Mouse (Mus musculus) layer of hippocampus, adult 2 months (tissue): Measurements from ENCODE around the gene Safb2. TPM values are rescaled to one million over a fixed set of nuclear protein-coding genes. Genes with fewer than 3 reads are reported as not detected.
A peak's percentile ranks its signal among the peaks of the same experiment; 100 is the strongest.

Experiments used
- DNase-seq, 2 experiments: peaks; one replicate each; pipeline ENCODE4 v3.0.0; 2022; ENCODE audit warnings: low spot score in 2 of 2
- H3K27ac ChIP-seq: fragments of 200-600 bp; 2 replicates; pipeline ENCODE4 v1.8.1; 2022
- H3K4me3 ChIP-seq: fragments of 200-600 bp; 2 replicates; pipeline ENCODE4 v1.8.1; 2022; ENCODE audit warnings: mild to moderate bottlenecking
- CTCF ChIP-seq: fragments of 200-600 bp; conservative IDR thresholded peaks from 2 replicates; pipeline ENCODE4 v1.8.1; 2022; ENCODE audit warnings: antibody characterized with exemption, mild to moderate bottlenecking, moderate library complexity
- total RNA-seq, 2 experiments: library from RNA; stranded (reverse); gene quantifications; 2 replicates each; pipeline ENCODE4 v1.2.3; 2021

Safb2 gene
- total RNA-seq, 2 experiments from 2014 or later = 134 to 168 TPM

GRCm38 (mm10) chr17:56547116-56547845, 37.1 kb downstream of the Safb2 start:
- no peak for TF ChIP-seq CTCF
- no peak for DNase-seq
- Histone ChIP-seq H3K4me3 (no peak overlapping the region), H3K27ac (peak overlapping the region; percentile 56)

- no peak for TF ChIP-seq CTCF
- Histone ChIP-seq H3K4me3 (no peak overlapping the region), H3K27ac (peak overlapping the region; percentile 56; the same call in 1 of the 2 replicates)
- DNase-seq = no peak
Measured at GRCm38 (mm10) chr17:56546576-56546975, 37.8 kb downstream of the Safb2 start.

- Histone ChIP-seq H3K27ac (no peak overlapping the region), H3K4me3 (no peak overlapping the region)
- TF ChIP-seq CTCF = no peak
- DNase-seq = no peak
Measured at GRCm38 (mm10) chr17:56545945-56546344, 38.4 kb downstream of the Safb2 start.

- no peak for DNase-seq
- Histone ChIP-seq H3K27ac (no peak overlapping the region), H3K4me3 (no peak overlapping the region)
- no peak for TF ChIP-seq CTCF
Measured at GRCm38 (mm10) chr17:56544699-56545387, 39.5 kb downstream of the Safb2 start.

GRCm38 (mm10) chr17:56543684-56544224, 40.6 kb downstream of the Safb2 start:
- TF ChIP-seq CTCF = peak; percentile 55
- Histone ChIP-seq H3K4me3 (no peak overlapping the region), H3K27ac (no peak overlapping the region)
- DNase-seq = no peak

GRCm38 (mm10) chr17:56542736-56543135, 41.6 kb downstream of the Safb2 start:
- no peak for DNase-seq
- Histone ChIP-seq H3K4me3 (no peak overlapping the region), H3K27ac (peak overlapping the region; percentile 55; the same call in 1 of the 2 replicates)
- TF ChIP-seq CTCF = no peak

GRCm38 (mm10) chr17:56540562-56540975, 43.8 kb downstream of the Safb2 start:
- Histone ChIP-seq H3K27ac (no peak overlapping the region), H3K4me3 (no peak overlapping the region)
- no peak for DNase-seq
- no peak for TF ChIP-seq CTCF

GRCm38 (mm10) chr17:56537912-56538311, 46.5 kb downstream of the Safb2 start:
- peak in 1 of 2 experiments; percentile 55 for DNase-seq
- TF ChIP-seq CTCF = peak; percentile 69
- H3K27ac ChIP-seq = peak overlapping the region; percentile 41; the same call in 1 of the 2 replicates

GRCm38 (mm10) chr17:56536874-56537273, 47.5 kb downstream of the Safb2 start:
- H3K27ac ChIP-seq = peak overlapping the region; percentile 76; the same call in 1 of the 2 replicates
- TF ChIP-seq CTCF = no peak

More at GRCm38 (mm10) chr17:56537912-56538311, 46.5 kb downstream of the Safb2 start:
- no peak overlapping the region for H3K4me3 ChIP-seq

GRCm38 (mm10) chr17:56536192-56536591, 48.2 kb downstream of the Safb2 start:
- Histone ChIP-seq H3K4me3 (no peak overlapping the region), H3K27ac (peak overlapping the region; percentile 76)
- TF ChIP-seq CTCF = no peak
- no peak for DNase-seq

More at GRCm38 (mm10) chr17:56536874-56537273, 47.5 kb downstream of the Safb2 start:
- no peak for DNase-seq
- no peak overlapping the region for H3K4me3 ChIP-seq

GRCm38 (mm10) chr17:56524943-56525342, 59.4 kb downstream of the Safb2 start:
- no peak overlapping the region for H3K27ac ChIP-seq
- DNase-seq = peak in 1 of 2 experiments; percentile 4
- H3K4me3 ChIP-seq = no peak overlapping the region
- TF ChIP-seq CTCF = no peak

GRCm38 (mm10) chr17:56522744-56523143, 61.6 kb downstream of the Safb2 start:
- no peak overlapping the region for H3K4me3 ChIP-seq
- TF ChIP-seq CTCF = no peak
- DNase-seq = peak in 1 of 2 experiments; percentile 13
- no peak overlapping the region for H3K27ac ChIP-seq
